Mouse (Mus musculus): ENCODE results near the gene Cyp2d22.

DNA sequence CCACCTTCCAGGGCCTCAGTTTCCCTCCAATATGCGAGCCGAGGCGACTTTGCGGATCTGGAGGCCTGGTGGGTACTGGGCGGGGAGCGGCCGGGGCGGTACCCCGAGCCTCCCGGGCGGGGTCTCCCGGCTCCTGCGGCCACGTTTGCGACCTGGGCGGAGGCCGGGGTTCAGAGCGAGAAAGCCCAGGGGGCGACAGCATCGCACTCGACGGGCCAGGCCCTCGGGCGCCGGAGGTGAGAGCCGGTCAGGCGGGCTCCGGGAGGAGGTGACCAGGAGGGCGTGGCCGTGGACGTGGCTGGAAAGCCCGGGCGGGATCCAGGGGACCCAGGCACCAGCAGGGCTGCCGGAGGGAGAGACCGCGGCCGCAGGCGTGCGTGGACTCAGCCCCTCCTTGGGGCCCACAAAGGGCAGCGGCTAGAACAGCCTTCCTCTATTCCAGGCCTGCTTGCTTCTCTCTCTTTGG lies 39.0 kb downstream of the Cyp2d22 start:
- no peak for TF ChIP-seq CTCF (IDR thresholded peaks at IDR 0.05; ENCODE audit: control insufficient read depth, insufficient read depth, insufficient read length)
- no peak for TF ChIP-seq USF1 (IDR thresholded peaks at IDR 0.05; ENCODE audit: low read depth)
- TF ChIP-seq CEBPB (IDR thresholded peaks at IDR 0.05; ENCODE audit: low read depth) = no peak
- no peak for TF ChIP-seq MAX (IDR thresholded peaks at IDR 0.05)
- TF ChIP-seq MYOD1 (IDR thresholded peaks at IDR 0.05; ENCODE audit: control insufficient read depth, insufficient read length, low read depth) = no peak

Measured in C2C12 (cell line).